Mouse (Mus musculus) embryonic stem cell, embryonic (primary cell): Measurements from ENCODE around the gene Sec23a.

Source experiments
- CTCF ChIA-PET, 4 experiments: fragments of 300-600 bp in 2 of 4; fragments of 350-600 bp in 2 of 4; sonication (Branson Sonifier 250); formaldehyde crosslinking; loops; one replicate each; lab custom pipeline; 2022; ENCODE audit warnings: inconsistent platforms in 2 of 4; lab: Charles Lee
- POLR2A ChIA-PET, 4 experiments: fragments of 300-600 bp in 2 of 4; fragments of 350-600 bp in 2 of 4; sonication (Branson Sonifier 250); formaldehyde crosslinking; loops; one replicate each; lab custom pipeline; 2022; ENCODE audit warnings: antibody characterized with exemption in 4 of 4, inconsistent platforms in 1 of 4; lab: Charles Lee

The Sec23a gene

GRCm38 (mm10) chr12:59011844-59012709 lies at the start of gene Sec23a:
Gene Sec23a, minus strand, starts transcription at chr12:59012017.
- POLR2A ChIA-PET: interaction anchor here (0.7 to 6.0 kb wide), 58 partner anchors 8 to 207 kb away, joined by 3 to 92 read pairs (median 6); partner anchors contain the start of genes Fbxo33 (in 3 of the 4), Pnn (in 3 of the 4) and Trappc6b (in 2 of the 4)

GRCm38 (mm10) chr12:59060993-59061595 lies 49.3 kb upstream of the Sec23a start, which contains the start of gene Trappc6b:
Gene Trappc6b, minus strand, starts transcription at chr12:59061472.
- ChIA-PET POLR2A (interaction anchor here (0.6 to 20.9 kb wide), 28 partner anchors 9 to 159 kb away, joined by 3 to 307 read pairs (median 4); partner anchors contain the start of genes Fbxo33 (in 2 of the 4), Gemin2 (in 2 of the 4), Sec23a (in 2 of the 4) and Mia2 (in 1 of the 4)), CTCF (interaction anchor here in 2 of 4 experiments (0.6 to 1.2 kb wide), 2 partner anchors 13 to 99 kb away, joined by 3 to 4 read pairs; no protein-coding TSS in a partner anchor)

More at GRCm38 (mm10) chr12:59011844-59012709, at the start of gene Sec23a:
- CTCF ChIA-PET: interaction anchor here in 1 of 4 experiments (0.6 kb wide), 2 partner anchors 15 to 30 kb away, joined by 4 to 9 read pairs; no protein-coding TSS in a partner anchor

- CTCF ChIA-PET: interaction anchor here in 1 of 4 experiments (1.2 kb wide), 1 partner anchor 12 kb away, joined by 4 read pairs; no protein-coding TSS in a partner anchor
- POLR2A ChIA-PET: interaction anchor here (0.8 to 20.9 kb wide), 24 partner anchors 8 to 160 kb away, joined by 3 to 307 read pairs (median 4); partner anchors contain the start of genes Fbxo33 (in 3 of the 4), Gemin2 (in 1 of the 4), Mia2 (in 1 of the 4) and Sec23a (in 1 of the 4)
Observed at GRCm38 (mm10) chr12:59060322-59060721, 48.5 kb upstream of the Sec23a start.

DNA sequence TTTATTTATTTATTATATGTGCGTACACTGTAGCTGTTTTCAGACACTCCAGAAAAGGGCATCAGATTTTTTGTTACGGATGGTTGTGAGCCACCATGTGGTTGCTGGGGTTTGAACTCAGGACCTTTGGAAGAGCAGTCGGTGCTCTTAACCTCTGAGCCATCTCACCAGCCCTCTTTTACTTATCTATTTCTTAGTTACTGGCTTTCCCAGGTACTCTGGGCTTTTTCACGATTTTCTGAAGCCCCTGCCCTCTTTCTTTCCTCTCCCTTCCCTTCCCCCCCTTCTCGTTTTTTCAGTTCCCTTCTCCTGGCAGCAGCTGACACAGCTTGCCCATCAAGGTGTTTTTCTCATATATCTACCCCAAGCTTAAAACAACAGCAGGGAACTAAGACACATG lies 46.4 kb upstream of the Sec23a start:
- POLR2A ChIA-PET: interaction anchor here in 2 of 4 experiments (1.2 to 20.9 kb wide), 7 partner anchors 8 to 31 kb away, joined by 4 to 307 read pairs (median 8); partner anchors contain the start of gene Pnn (in 2 of the 2)

GRCm38 (mm10) chr12:59056222-59056621 lies 44.4 kb upstream of the Sec23a start:
- ChIA-PET POLR2A (interaction anchor here (0.7 to 20.9 kb wide), 16 partner anchors 8 to 1637 kb away, joined by 3 to 307 read pairs (median 7); partner anchors contain the start of genes Gemin2 (in 2 of the 4), Pnn (in 2 of the 4) and Sec23a (in 1 of the 4)), CTCF (no interaction called here)

More for the DNA sequence above, 46.4 kb upstream of the Sec23a start:
- CTCF ChIA-PET: interaction anchor here in 2 of 4 experiments (0.6 to 0.7 kb wide), 2 partner anchors 37 to 170 kb away, joined by 3 to 5 read pairs; no protein-coding TSS in a partner anchor

GRCm38 (mm10) chr12:59055196-59055850 lies 43.5 kb upstream of the Sec23a start:
- POLR2A ChIA-PET: interaction anchor here (0.6 to 20.9 kb wide), 17 partner anchors 9 to 76 kb away, joined by 3 to 307 read pairs (median 5); partner anchors contain the start of genes Pnn (in 3 of the 4), Gemin2 (in 1 of the 4) and Sec23a (in 1 of the 4)

DNA sequence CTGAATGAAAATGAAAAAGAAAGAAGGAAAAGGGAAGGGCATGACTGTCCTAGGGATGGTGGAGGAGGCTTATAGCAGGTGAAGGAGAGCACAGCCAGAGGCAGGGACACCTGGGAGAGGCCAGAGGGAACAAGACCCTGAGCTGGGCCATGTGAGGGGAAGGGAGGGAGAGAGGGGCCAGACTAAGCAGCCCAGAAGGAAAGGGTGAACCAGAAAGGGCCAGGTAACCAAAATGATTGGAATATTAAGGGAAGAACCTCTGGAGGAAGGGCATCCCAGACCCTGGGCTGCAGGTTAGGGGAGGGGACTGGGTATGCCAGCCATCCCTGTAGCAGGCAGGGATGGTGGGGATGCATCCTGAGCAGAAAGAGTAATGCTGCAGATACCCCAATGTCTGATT lies 42.2 kb upstream of the Sec23a start:
- ChIA-PET CTCF (interaction anchor here in 1 of 4 experiments (1.4 kb wide), 1 partner anchor 13 kb away, joined by 3 read pairs; the partner anchor contains the start of gene Pnn), POLR2A (interaction anchor here in 3 of 4 experiments (0.7 to 20.9 kb wide), 7 partner anchors 10 to 24 kb away, joined by 3 to 307 read pairs (median 13); partner anchors contain the start of gene Pnn (in 2 of the 3))

More at GRCm38 (mm10) chr12:59055196-59055850, 43.5 kb upstream of the Sec23a start:
- CTCF ChIA-PET: no interaction called here

DNA sequence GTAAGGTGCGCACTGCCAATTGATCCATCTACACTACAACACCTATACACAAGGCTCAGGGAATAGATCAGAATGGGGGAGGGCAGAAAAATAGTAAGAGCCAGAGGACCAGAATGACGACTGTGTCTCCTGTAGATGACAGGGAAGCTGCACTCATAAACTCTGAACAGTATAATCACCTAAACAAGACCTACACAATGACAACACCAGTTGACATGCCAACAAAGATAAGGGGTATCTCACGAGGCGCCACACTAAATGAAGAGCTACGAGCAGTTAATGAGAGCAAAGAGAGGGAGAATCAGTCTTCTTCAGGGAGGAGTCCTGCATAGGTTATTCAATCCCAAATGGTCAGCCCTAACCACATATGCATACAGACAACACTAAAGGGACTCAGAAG lies 41.3 kb upstream of the Sec23a start:
- ChIA-PET CTCF (interaction anchor here in 1 of 4 experiments (1.4 kb wide), 1 partner anchor 14 kb away, joined by 3 read pairs; the partner anchor contains the start of gene Pnn), POLR2A (interaction anchor here in 3 of 4 experiments (1.0 to 20.9 kb wide), 8 partner anchors 9 to 21 kb away, joined by 3 to 307 read pairs (median 10); partner anchors contain the start of gene Pnn (in 2 of the 3))

DNA sequence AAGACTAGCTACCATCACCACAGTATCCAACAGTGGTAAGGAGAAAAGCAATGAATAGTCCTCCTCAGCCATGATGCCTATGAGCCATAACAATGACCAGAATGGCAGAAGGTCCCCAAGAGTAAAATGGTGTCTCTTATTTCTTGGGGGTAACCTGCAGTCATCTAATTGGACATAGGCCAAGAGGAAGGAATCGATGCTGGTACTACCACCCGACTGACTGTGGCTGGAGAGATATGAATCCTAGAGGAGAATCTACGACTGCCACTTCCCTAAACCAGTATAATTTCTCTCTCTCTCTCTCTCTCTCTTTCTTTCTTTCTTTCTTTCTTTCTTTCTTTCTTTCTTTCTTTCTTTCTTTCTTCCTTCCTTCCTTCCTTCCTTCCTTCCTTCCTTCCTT lies 40.7 kb upstream of the Sec23a start:
- POLR2A ChIA-PET: interaction anchor here in 3 of 4 experiments (0.5 to 20.9 kb wide), 8 partner anchors 9 to 29 kb away, joined by 3 to 307 read pairs (median 4); partner anchors contain the start of genes Pnn (in 2 of the 3) and Trappc6b (in 1 of the 3)
- CTCF ChIA-PET: no interaction called here

- ChIA-PET POLR2A (interaction anchor here (0.6 to 7.6 kb wide), 125 partner anchors 8 to 1810 kb away, joined by 3 to 307 read pairs (median 5); partner anchors contain the start of genes Fbxo33 (in 4 of the 4), Gemin2 (in 4 of the 4), Pnn (in 4 of the 4) and Trappc6b (in 4 of the 4)), CTCF (interaction anchor here in 2 of 4 experiments (0.8 to 1.4 kb wide), 2 partner anchors 26 to 28 kb away, joined by 3 read pairs; partner anchors contain the start of genes Gemin2 (in 1 of the 2) and Pnn (in 1 of the 2))
Observed at GRCm38 (mm10) chr12:59040851-59041250, 29.0 kb upstream of the Sec23a start.

GRCm38 (mm10) chr12:59039971-59040844 lies 28.4 kb upstream of the Sec23a start:
- POLR2A ChIA-PET: interaction anchor here (0.6 to 7.6 kb wide), 130 partner anchors 8 to 1810 kb away, joined by 3 to 307 read pairs (median 5); partner anchors contain the start of genes Fbxo33 (in 4 of the 4), Gemin2 (in 4 of the 4), Pnn (in 4 of the 4) and Trappc6b (in 4 of the 4)

DNA sequence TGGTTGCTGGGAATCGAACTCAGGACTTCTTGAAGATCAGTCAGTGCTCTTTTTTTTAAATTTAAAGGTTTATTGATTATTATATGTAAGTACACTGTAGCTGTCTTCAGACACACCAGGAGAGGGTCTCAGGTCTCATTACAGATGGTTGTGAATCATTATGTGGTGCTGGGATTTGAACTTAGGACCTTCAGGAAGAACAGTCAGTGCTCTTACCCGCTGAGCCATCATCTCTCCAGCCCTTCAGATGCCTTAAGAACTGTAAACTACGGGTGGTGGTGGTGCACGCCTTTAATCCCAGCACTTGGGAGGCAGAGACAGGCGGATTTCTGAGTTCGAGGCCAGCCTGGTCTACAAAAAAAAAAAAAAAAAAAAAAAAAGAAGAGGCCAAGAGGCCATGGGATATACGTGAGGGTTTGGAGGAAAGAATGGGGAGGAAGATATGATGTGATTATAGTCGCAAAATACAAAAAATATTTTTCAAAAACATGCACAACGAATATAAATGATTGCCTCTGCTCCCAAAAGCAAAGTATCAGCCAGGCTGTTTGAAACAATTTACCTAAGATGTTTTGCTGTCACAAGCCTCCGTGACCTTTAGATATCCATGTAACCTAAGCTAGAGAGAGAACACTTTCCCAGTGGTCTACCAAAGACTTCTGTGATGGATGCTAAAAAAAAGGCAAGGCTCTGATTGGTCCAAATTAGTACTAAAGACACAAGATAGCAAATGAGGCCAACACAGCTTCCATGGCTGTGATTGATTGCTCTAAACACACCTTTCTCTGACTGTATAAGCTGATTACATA lies 27.5 kb upstream of the Sec23a start:
- ChIA-PET CTCF (interaction anchor here in 1 of 4 experiments (0.6 kb wide), 1 partner anchor 702 kb away, joined by 3 read pairs; no protein-coding TSS in a partner anchor), POLR2A (interaction anchor here (0.6 to 7.6 kb wide), 84 partner anchors 7 to 213 kb away, joined by 3 to 307 read pairs (median 7); partner anchors contain the start of genes Gemin2 (in 4 of the 4), Pnn (in 4 of the 4), Trappc6b (in 4 of the 4) and Fbxo33 (in 3 of the 4))

More at GRCm38 (mm10) chr12:59039971-59040844, 28.4 kb upstream of the Sec23a start:
- CTCF ChIA-PET: interaction anchor here in 2 of 4 experiments (0.6 to 1.4 kb wide), 3 partner anchors 27 to 703 kb away, joined by 3 read pairs; partner anchors contain the start of genes Gemin2 (in 1 of the 2) and Pnn (in 1 of the 2)

DNA sequence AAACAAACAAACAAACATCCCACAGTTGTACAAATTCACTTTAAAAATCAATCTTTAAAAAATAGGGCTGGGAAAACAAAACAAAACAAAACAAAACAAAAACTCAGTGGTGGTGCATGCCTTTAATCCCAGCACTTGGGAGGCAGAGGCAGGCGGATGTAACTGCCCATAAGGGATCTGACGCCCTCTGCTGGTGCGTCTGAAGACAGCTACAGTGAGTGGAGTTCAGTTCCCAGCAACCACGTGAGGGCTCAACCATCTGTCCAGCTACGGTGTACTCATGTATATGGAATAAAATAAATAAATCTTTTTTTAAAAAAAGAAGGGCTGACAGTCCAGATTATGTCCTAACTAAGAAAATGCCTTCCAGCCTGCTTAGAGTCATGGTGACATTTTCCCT lies 20.3 kb upstream of the Sec23a start:
- CTCF ChIA-PET: interaction anchor here in 3 of 4 experiments (0.6 to 1.0 kb wide), 4 partner anchors 11 to 55 kb away, joined by 3 read pairs; partner anchors contain the start of gene Gemin2 (in 1 of the 3)

DNA sequence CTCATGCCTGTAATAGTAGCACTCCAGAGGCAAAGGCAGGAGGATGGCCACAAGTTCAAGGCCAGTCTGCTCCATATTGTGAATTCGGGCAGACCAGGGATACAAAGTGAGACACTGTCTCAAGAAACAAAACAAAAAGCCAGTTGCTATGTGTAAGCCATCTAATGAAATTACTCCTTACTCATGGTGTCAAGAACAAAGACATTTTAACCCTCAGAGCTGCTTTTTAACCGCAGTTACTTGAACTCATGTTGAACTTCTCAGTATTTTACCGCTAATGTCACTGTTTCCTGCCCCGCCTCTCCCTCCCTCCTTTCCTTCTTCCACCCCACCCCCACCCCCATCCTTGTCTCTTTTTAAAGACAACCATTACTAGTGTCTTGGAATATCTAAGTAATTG lies 9.5 kb upstream of the Sec23a start:
- ChIA-PET POLR2A (interaction anchor here in 2 of 4 experiments (0.7 to 5.0 kb wide), 2 partner anchors 9 to 23 kb away, joined by 3 to 22 read pairs; partner anchors contain the start of genes Gemin2 (in 1 of the 2) and Sec23a (in 1 of the 2)), CTCF (interaction anchor here in 2 of 4 experiments (0.6 to 0.9 kb wide), 2 partner anchors 11 to 36 kb away, joined by 3 read pairs; no protein-coding TSS in a partner anchor)

More for the DNA sequence above, 20.3 kb upstream of the Sec23a start:
- POLR2A ChIA-PET: interaction anchor here in 3 of 4 experiments (0.9 to 3.0 kb wide), 13 partner anchors 8 to 188 kb away, joined by 3 to 25 read pairs (median 6); partner anchors contain the start of genes Gemin2 (in 2 of the 3), Pnn (in 2 of the 3), Sec23a (in 2 of the 3) and Fbxo33 (in 1 of the 3)
